ENCODE assay signal across 8 mouse cellular contexts in genomic region chr11:69125852-69125918, GRCm38 (mm10). TPM values are rescaled to one million over a fixed set of nuclear protein-coding genes. Genes with fewer than 3 reads are reported as not detected.
DNase-seq lines count a peak whose midpoint lies in the region; ATAC-seq and TF ChIP-seq lines count a peak whose summit lies in the region.

Gene Aloxe3, plus strand, starts transcription at chr11:69125896.

- peaks cover 6% of the 10 kb centered on the region for H3K4me1 ChIP-seq in lung, embryonic 14.5 days (ENCODE audit: insufficient read depth)
- peaks cover 24% of the 10 kb centered on the region for H3K4me1 ChIP-seq in embryonic facial prominence, embryonic 15.5 days
- H3K4me1 ChIP-seq in intestine, embryonic 16.5 days (ENCODE audit: control insufficient read depth, insufficient read depth, low read length): peaks cover 13% of the 10 kb centered on the region
- peaks cover 29% of the 10 kb centered on the region for H3K4me1 ChIP-seq in neural tube, embryonic 13.5 days (replicated peaks)

- peak within 1 kb of the TSS; percentile 77 for H3K4me2 ChIP-seq in lung, embryonic 14.5 days
- H3K4me2 ChIP-seq in embryonic facial prominence, embryonic 15.5 days (replicated peaks): peak within 1 kb of the TSS; percentile 75
- H3K4me2 ChIP-seq in intestine, embryonic 16.5 days (ENCODE audit: low read depth, low read length): peak within 1 kb of the TSS; percentile 76
- peak within 1 kb of the TSS; percentile 82 for H3K4me2 ChIP-seq in neural tube, embryonic 13.5 days

- no peaks in the 10 kb centered on the region for H3K36me3 ChIP-seq in lung, embryonic 14.5 days (ENCODE audit: insufficient read depth)
- H3K36me3 ChIP-seq in embryonic facial prominence, embryonic 15.5 days: no peaks in the 10 kb centered on the region
- no peaks in the 10 kb centered on the region for H3K36me3 ChIP-seq in intestine, embryonic 16.5 days (ENCODE audit: control insufficient read depth, insufficient read depth, low read length)
- no peaks in the 10 kb centered on the region for H3K36me3 ChIP-seq in neural tube, embryonic 13.5 days

- no peak for DNase-seq in lung, embryonic 14.5 days
- no peak for DNase-seq in lung, postnatal 25 days (ENCODE audit: low spot score)
- no peak for DNase-seq in spleen, postnatal 4 days (ENCODE audit: low spot score in 2 of 2)
- no peak for DNase-seq in layer of hippocampus, postnatal 10 days (ENCODE audit: low spot score in 2 of 2)
- DNase-seq in gastrocnemius, postnatal 14 days: no peak

- ATAC-seq in lung, embryonic 14.5 days (ENCODE audit: insufficient read depth): no peak
- no peak for ATAC-seq in embryonic facial prominence, embryonic 15.5 days (ENCODE audit: insufficient number of reproducible peaks, low FRiP score, low TSS enrichment, low read depth)
- no peak for ATAC-seq in intestine, embryonic 16.5 days
- ATAC-seq in neural tube, embryonic 13.5 days (ENCODE audit: low read depth): no peak

- 0% methylated on average over 3 of the region's 3 CpGs for WGBS in lung, embryonic 14.5 days
- 2% methylated on average over 3 of the region's 3 CpGs for WGBS in embryonic facial prominence, embryonic 15.5 days
- WGBS in intestine, embryonic 16.5 days: 0% methylated on average over 3 of the region's 3 CpGs
- 7% methylated on average over 3 of the region's 3 CpGs for WGBS in neural tube, embryonic 13.5 days

- no peaks in the 10 kb centered on the region for H3K27me3 ChIP-seq in lung, embryonic 14.5 days (ENCODE audit: insufficient read depth, low read length)
- no peaks in the 10 kb centered on the region for H3K27me3 ChIP-seq in embryonic facial prominence, embryonic 15.5 days
- no peaks in the 10 kb centered on the region for H3K27me3 ChIP-seq in intestine, embryonic 16.5 days (replicated peaks; ENCODE audit: control insufficient read depth, insufficient read depth, low read length)
- peaks cover 22% of the 10 kb centered on the region for H3K27me3 ChIP-seq in neural tube, embryonic 13.5 days

- H3K9ac ChIP-seq in lung, embryonic 14.5 days: peak within 1 kb of the TSS; percentile 54
- H3K9ac ChIP-seq in embryonic facial prominence, embryonic 15.5 days: peak within 1 kb of the TSS; percentile 29
- peak within 1 kb of the TSS; percentile 68 for H3K9ac ChIP-seq in intestine, embryonic 16.5 days (ENCODE audit: low read depth, low read length)
- peak within 1 kb of the TSS; percentile 71 for H3K9ac ChIP-seq in neural tube, embryonic 13.5 days

- peak within 1 kb of the TSS; percentile 61 for H3K4me3 ChIP-seq in lung, embryonic 14.5 days (ENCODE audit: low read depth, low read length)
- H3K4me3 ChIP-seq in embryonic facial prominence, embryonic 15.5 days (replicated peaks): peak within 1 kb of the TSS; percentile 52
- H3K4me3 ChIP-seq in intestine, embryonic 16.5 days (ENCODE audit: low read length): peak within 1 kb of the TSS; percentile 58
- H3K4me3 ChIP-seq in neural tube, embryonic 13.5 days: peak within 1 kb of the TSS; percentile 56

- H3K27ac ChIP-seq in lung, embryonic 14.5 days (ENCODE audit: low read depth): peak within 1 kb of the TSS; percentile 55; the same call in 1 of the 2 replicates
- H3K27ac ChIP-seq in embryonic facial prominence, embryonic 15.5 days (replicated peaks): peak within 1 kb of the TSS; percentile 77
- H3K27ac ChIP-seq in intestine, embryonic 16.5 days (ENCODE audit: low read length): peak within 1 kb of the TSS; percentile 62
- peak within 1 kb of the TSS; percentile 68 for H3K27ac ChIP-seq in neural tube, embryonic 13.5 days (replicated peaks)

- no peak for TF ChIP-seq CTCF in lung, embryonic 14.5 days (IDR thresholded peaks at IDR 0.05; ENCODE audit: low read depth)

- H3K9me3 ChIP-seq in lung, embryonic 14.5 days (ENCODE audit: low read depth, low read length): no peaks in the 10 kb centered on the region
- no peaks in the 10 kb centered on the region for H3K9me3 ChIP-seq in embryonic facial prominence, embryonic 15.5 days (replicated peaks)
- H3K9me3 ChIP-seq in intestine, embryonic 16.5 days (ENCODE audit: control insufficient read depth, low read length): no peaks in the 10 kb centered on the region
- H3K9me3 ChIP-seq in neural tube, embryonic 13.5 days: no peaks in the 10 kb centered on the region

- intact Hi-C loops in gastrocnemius, postnatal 14 days (cut with DNase I; ENCODE audit: low total_unique reads): no loop called here

RNA-seq across cellular contexts. Expression of gene Aloxe3, which starts in this region (rescaled TPM):
- polyA plus RNA-seq in lung, embryonic 14.5 days (2014; fragmentation: Nextera tagmentation; extraction: Ambion mirVana): 0.09 and 0.17 TPM in 2 replicates
- 7.6 and 8.9 TPM in 2 replicates for polyA plus RNA-seq in embryonic facial prominence, embryonic 15.5 days (2015; fragmentation: Nextera tagmentation; extraction: Ambion mirVana)
- polyA plus RNA-seq in intestine, embryonic 16.5 days (2015; fragmentation: Nextera tagmentation; extraction: Ambion mirVana): 0.31 and 0.45 TPM in 2 replicates
- polyA plus RNA-seq in neural tube, embryonic 13.5 days (2015; fragmentation: Nextera tagmentation; extraction: Ambion mirVana): 0.59 and 1.2 TPM in 2 replicates
- 1 to 10 TPM; 5.8 to 6.6 TPM for total RNA-seq in layer of hippocampus, postnatal 10 days (2021)
- total RNA-seq in gastrocnemius, postnatal 14 days (2021): not detected

Comparison
In these comparisons a context has a peak if more than half of its experiments do, and no peak if none do; other contexts are left out.
1. RNA of gene Aloxe3 (total RNA-seq): 5.8 to 6.6 TPM in layer of hippocampus, postnatal 10 days; not detected in gastrocnemius, postnatal 14 days; every median in the first group is over 4 times any median in the second.
2. Peak in every context shown above with its lines, with median percentiles within 50 percentile points of each other: H3K27ac ChIP-seq, H3K4me2 ChIP-seq, H3K4me3 ChIP-seq and H3K9ac ChIP-seq.